Mouse (Mus musculus) urinary bladder, postnatal 25 days (tissue): Measurements from ENCODE around the gene Fam114a1.
A peak's percentile ranks its signal among the peaks of the same experiment; 100 is the strongest.

ENCODE experiments used
- DNase-seq: peaks from one replicate; pipeline ENCODE4 v3.0.0; 2022; ENCODE audit warnings: low spot score

Fam114a1 gene

GRCm38 (mm10) chr5:65059806-65060205 is 89.9 kb downstream of the Fam114a1 start:
- DNase-seq = no peak

DNA sequence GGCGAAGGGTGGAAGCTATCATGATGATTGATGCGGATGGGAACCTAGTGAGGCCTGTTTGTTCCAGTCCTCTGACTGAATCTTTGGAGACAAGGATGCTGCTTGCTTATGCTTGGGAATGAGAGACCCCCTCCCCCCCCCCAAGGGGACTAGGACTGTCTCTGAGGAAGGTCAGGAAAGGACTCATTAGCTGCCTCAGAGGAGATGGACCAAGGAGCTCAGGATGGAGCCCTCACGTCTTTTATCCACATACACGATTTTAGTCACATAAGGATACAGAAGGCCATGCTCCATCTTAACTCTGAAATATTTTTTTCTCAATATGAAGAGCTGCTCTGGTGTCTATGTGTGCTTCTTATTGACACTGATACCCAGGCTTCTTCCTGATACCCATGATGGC is 92.4 kb downstream of the Fam114a1 start:
- DNase-seq = no peak

DNA sequence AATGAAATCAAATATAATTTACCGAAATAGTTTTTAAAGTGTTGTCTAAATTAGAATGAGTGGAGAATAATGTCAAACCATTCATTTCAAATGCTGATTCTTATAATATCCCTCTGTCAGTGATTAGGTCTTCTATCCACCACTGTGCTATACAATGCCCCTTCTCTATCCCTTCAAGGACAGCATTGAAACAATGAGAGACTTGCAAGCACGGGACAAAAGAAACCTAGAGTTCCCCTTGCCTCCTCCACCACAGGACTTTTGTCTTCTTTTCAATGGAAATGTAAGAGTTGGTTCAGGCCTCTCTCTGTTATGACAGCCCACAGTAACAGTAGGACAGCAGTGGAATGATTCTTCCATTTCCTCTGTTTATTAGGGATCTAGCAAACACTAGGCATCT is 93.4 kb downstream of the Fam114a1 start:
- no peak for DNase-seq

DNA sequence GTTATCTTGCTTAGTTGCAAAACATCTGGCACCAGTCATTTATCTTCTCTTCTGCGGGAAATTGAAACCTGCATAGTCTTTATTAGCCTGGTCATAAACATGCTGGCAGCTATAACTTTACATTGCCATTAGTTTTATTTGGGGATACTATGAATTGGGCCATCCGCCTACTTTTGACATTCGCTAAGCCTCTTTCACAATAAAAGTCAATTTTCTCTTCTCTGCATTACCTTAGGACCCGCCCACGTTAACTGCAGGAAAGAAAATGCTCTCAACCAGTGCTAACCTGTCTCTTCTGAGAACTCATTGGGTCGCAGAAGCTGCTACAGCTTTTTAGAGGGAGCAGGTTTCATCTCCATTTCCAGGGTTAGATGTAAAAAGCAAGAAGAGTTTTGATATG is 98.3 kb downstream of the Fam114a1 start:
- DNase-seq = no peak

DNA sequence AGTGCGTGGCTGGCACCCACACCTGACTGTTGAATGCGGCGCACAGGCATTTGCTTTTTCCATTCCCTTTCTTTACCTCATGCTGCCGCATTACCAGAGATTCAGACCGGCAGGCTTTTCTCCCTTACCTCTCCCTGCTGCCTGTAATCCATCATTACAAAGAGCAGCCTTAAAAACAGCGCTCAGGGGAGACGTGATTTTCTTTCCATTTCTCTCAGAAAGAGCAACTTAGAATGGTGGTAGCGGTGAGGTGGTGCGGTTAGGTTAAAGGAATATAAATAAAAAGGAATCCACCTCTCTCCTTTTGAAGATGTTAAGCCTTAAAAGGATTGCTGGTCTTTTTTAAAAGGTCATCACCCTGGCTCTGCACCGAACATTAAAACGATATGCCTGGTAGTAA is 100.0 kb downstream of the Fam114a1 start:
- no peak for DNase-seq

DNA sequence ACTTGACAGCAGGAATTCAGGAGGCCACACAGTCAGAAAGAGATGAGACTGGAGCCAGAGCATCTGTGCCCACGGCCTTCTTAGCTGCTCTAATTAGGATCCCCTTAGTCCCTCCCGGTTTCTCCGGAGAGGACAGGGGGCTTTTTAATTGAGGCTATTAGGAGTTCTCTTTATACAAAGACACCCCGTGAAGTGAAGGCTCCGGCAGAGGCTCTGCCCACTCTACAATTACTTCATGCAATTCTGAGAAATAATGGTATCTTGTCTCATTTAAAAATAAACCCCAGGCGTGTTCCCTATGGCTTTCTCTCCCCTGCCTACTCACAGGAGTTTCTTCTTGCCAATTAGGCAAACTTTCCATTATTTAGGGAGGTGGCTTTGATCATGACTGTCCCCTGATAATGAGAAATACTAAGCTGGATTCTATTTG is 101.8 kb downstream of the Fam114a1 start:
- DNase-seq = no peak

DNA sequence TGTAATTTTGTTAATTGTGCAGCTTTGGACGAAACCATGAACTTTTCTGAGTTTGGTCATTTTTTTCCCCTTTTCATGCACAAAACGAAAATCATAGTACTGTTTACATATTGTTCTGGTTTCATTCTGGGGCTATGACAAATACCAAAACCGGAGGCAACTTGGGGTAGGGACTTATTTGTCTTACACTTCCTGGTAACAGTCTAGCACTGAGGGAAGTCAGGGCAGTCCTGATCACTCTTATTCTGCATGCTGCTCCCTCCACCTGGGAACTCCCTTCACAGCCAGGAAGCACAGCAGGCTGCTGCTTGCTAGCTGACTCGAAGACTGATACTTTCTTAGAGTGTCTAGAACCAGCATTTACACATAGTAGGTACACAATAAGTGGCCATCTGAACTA is 103.4 kb downstream of the Fam114a1 start:
- DNase-seq = no peak

DNA sequence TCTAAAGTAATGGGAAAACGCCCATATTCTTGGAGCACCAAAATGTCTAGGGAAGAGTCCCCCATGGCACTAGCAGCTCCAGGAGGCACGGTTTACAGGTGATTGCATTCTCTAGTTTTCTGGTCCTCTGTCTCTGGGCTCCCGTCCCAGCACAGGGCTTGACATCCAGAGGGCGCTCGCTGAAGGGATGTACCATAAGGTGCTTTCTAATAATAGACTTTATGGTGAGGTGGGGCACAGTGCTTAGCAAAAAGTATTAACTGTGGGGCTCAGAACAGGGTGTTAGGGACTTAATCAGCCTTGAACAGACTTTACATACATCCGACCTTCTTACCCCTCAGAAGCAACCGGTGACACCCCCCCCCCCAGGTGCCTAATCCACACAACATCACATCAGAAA is 104.8 kb downstream of the Fam114a1 start:
- peak; percentile 15 for DNase-seq

GRCm38 (mm10) chr5:65076087-65076486 is 106.2 kb downstream of the Fam114a1 start:
- no peak for DNase-seq

GRCm38 (mm10) chr5:65076748-65077147 is 106.9 kb downstream of the Fam114a1 start:
- DNase-seq = no peak

GRCm38 (mm10) chr5:65078081-65078480 is 108.2 kb downstream of the Fam114a1 start:
- no peak for DNase-seq

DNA sequence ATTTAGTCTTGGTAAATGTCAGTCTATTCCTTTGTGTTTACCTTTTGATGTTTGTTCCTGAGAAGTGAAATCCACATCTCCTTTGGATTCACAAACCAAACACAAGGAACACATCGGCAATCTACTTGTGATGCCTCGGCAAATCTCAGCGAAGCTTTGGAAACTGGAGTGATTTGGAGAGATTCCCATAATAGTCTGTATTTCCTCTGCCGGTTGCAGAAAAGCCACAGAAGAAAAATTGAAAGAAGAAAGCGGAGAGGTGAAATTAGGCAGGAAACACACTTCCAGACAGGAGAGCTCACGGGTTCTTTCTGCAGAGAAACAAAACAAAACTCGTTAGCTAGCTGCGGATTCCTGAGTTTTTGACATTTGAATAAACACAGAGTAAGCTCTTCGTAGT is 110.0 kb downstream of the Fam114a1 start:
- DNase-seq = no peak

DNA sequence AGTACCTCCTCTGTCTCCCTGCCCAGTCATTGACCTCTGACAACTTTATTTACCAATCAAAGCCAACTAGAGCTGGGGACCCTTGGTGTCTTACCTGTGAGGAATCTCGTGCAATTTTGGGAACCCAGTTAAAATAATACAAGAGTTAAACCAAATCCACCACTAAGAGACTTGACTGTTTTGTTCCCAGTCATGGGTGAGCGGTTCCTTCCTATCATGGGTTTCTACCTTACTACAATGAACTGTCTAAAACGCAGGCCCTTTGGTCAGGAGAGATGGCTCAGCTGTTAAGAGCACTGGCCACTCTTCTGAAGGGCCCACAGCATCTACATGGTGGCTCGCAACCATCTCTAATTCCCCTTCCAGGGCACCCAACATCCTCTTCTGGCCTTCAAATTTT is 112.0 kb downstream of the Fam114a1 start:
- no peak for DNase-seq

GRCm38 (mm10) chr5:65086522-65086921 is 116.7 kb downstream of the Fam114a1 start:
- DNase-seq = peak; percentile 47

- no peak for DNase-seq
Measured at GRCm38 (mm10) chr5:65089707-65090106, 119.8 kb downstream of the Fam114a1 start.

GRCm38 (mm10) chr5:65091184-65091858 is 121.5 kb downstream of the Fam114a1 start:
- no peak for DNase-seq
